Mouse (Mus musculus): ENCODE measurements around the gene Smim20. TPM values are rescaled to one million over a fixed set of nuclear protein-coding genes. Genes with fewer than 3 reads are reported as not detected.

Gene Smim20
- polyA plus RNA-seq, 1 experiment from 2014 or later = 30.9 TPM

DNA sequence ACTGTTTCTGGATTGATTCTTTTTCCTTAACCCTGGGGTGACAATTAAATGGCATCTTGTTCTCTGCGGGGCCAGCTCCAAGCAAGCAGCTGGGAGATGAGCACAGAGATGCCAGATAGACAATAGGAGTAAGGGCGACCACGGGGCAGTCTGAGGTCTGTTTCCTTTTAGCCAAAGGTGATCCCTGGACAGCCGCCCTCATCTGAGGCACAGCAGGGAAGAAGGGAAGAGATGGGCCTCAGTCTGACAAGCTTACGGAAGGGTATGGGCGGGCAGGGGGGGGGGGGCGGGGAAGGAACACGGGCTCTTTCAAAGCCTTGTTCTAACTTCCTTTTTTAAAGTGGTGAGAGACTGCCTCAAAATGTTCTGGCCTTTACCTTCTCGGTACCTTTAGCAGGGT, 22.6 kb downstream of the Smim20 start:
- no peak overlapping the region for H3K4me2 ChIP-seq (ENCODE audit: low read depth, low read length)
- H3K4me3 ChIP-seq (ENCODE audit: low read depth, low read length) = no peak overlapping the region
- WGBS (ENCODE audit: insufficient replicate concordance) = 17% methylated on average over 8 of the region's 9 CpGs
- no peaks in the 10 kb centered on the region for H3K9me3 ChIP-seq (replicated peaks; ENCODE audit: control insufficient read depth, low read length)
- H3K4me1 ChIP-seq (ENCODE audit: control insufficient read depth, low read depth, low read length) = no peaks in the 10 kb centered on the region
- no peak overlapping the region for H3K27ac ChIP-seq (ENCODE audit: low read length)
- no peaks in the 10 kb centered on the region for H3K36me3 ChIP-seq (ENCODE audit: control insufficient read depth, insufficient read depth)
- H3K27me3 ChIP-seq (ENCODE audit: control insufficient read depth, insufficient read depth, low read depth, low read length) = no peaks in the 10 kb centered on the region
- H3K9ac ChIP-seq (ENCODE audit: low read depth, low read length) = no peak overlapping the region
- ATAC-seq (ENCODE audit: low read depth) = no peak

DNA sequence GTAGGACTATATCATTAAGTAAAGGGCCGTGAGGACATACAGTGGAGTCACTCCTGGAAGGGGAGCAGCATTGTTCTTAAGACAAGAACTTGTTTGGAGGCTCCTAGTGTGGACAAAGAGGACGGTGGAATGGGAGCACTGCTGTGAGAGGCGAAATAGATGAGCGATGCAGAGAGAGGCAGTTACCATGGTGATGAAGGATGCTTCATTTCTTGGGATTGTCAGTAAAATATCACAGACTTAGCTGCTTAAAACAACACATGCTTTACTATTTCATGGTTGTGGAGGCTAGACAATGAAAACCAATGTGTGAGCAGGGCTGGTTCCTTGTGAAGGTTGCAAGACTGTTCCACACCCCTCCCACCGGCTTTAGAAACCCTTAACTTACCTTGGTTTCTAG, 27.7 kb downstream of the Smim20 start:
- Histone ChIP-seq H3K27ac (ENCODE audit: low read length) (no peak overlapping the region), H3K4me3 (ENCODE audit: low read depth, low read length) (no peak overlapping the region), H3K36me3 (ENCODE audit: control insufficient read depth, insufficient read depth) (no peaks in the 10 kb centered on the region), H3K4me1 (ENCODE audit: control insufficient read depth, low read depth, low read length) (no peaks in the 10 kb centered on the region), H3K4me2 (ENCODE audit: low read depth, low read length) (no peak overlapping the region), H3K27me3 (ENCODE audit: control insufficient read depth, insufficient read depth, low read depth, low read length) (no peaks in the 10 kb centered on the region), H3K9ac (ENCODE audit: low read depth, low read length) (no peak overlapping the region), H3K9me3 (replicated peaks; ENCODE audit: control insufficient read depth, low read length) (no peaks in the 10 kb centered on the region)
- WGBS (ENCODE audit: insufficient replicate concordance) = 65% methylated on average over 5 of the region's 5 CpGs
- no peak for ATAC-seq (ENCODE audit: low read depth)

DNA sequence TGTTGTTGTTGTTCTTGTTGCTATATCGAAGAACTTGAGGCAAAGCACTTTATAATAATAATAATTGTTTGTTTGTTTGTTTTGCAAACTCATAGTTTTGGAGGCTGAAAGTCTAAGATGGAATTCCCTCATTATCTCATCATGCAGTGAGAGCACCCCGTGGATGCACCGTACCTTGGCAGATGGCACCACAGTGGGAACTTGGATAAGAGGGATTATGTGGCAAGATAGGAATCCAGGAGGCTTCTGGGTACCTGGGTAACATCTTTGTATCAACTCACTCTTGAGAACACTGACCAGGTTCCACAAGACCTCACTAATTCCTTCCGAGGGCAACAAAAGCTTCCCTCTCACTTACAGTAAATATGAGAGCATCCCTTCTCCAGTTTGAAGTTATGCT, 30.1 kb downstream of the Smim20 start:
- Histone ChIP-seq H3K27ac (ENCODE audit: low read length) (no peak overlapping the region), H3K36me3 (ENCODE audit: control insufficient read depth, insufficient read depth) (no peaks in the 10 kb centered on the region), H3K4me3 (ENCODE audit: low read depth, low read length) (no peak overlapping the region), H3K4me1 (ENCODE audit: control insufficient read depth, low read depth, low read length) (no peaks in the 10 kb centered on the region), H3K9me3 (replicated peaks; ENCODE audit: control insufficient read depth, low read length) (no peaks in the 10 kb centered on the region), H3K9ac (ENCODE audit: low read depth, low read length) (no peak overlapping the region), H3K4me2 (ENCODE audit: low read depth, low read length) (no peak overlapping the region), H3K27me3 (ENCODE audit: control insufficient read depth, insufficient read depth, low read depth, low read length) (no peaks in the 10 kb centered on the region)
- no peak for ATAC-seq (ENCODE audit: low read depth)
- WGBS (ENCODE audit: insufficient replicate concordance) = 58% methylated on average over 4 of the region's 4 CpGs

GRCm38 (mm10) chr5:53301496-53301895, 34.6 kb downstream of the Smim20 start:
- no peaks in the 10 kb centered on the region for H3K36me3 ChIP-seq (ENCODE audit: control insufficient read depth, insufficient read depth)
- no peak overlapping the region for H3K4me3 ChIP-seq (ENCODE audit: low read depth, low read length)
- no peak overlapping the region for H3K9ac ChIP-seq (ENCODE audit: low read depth, low read length)
- ATAC-seq (ENCODE audit: low read depth) = no peak
- H3K4me1 ChIP-seq (ENCODE audit: control insufficient read depth, low read depth, low read length) = no peaks in the 10 kb centered on the region
- 66% methylated on average over 8 of the region's 8 CpGs for WGBS (ENCODE audit: insufficient replicate concordance)
- no peaks in the 10 kb centered on the region for H3K27me3 ChIP-seq (ENCODE audit: control insufficient read depth, insufficient read depth, low read depth, low read length)
- H3K9me3 ChIP-seq (replicated peaks; ENCODE audit: control insufficient read depth, low read length) = no peaks in the 10 kb centered on the region
- no peak overlapping the region for H3K27ac ChIP-seq (ENCODE audit: low read length)
- no peak overlapping the region for H3K4me2 ChIP-seq (ENCODE audit: low read depth, low read length)

- ATAC-seq (ENCODE audit: low read depth) = no peak
- Histone ChIP-seq H3K9ac (ENCODE audit: low read depth, low read length) (no peak overlapping the region), H3K4me3 (ENCODE audit: low read depth, low read length) (no peak overlapping the region), H3K36me3 (ENCODE audit: control insufficient read depth, insufficient read depth) (no peaks in the 10 kb centered on the region), H3K27ac (ENCODE audit: low read length) (no peak overlapping the region), H3K27me3 (ENCODE audit: control insufficient read depth, insufficient read depth, low read depth, low read length) (no peaks in the 10 kb centered on the region), H3K4me2 (ENCODE audit: low read depth, low read length) (no peak overlapping the region), H3K4me1 (ENCODE audit: control insufficient read depth, low read depth, low read length) (no peaks in the 10 kb centered on the region), H3K9me3 (replicated peaks; ENCODE audit: control insufficient read depth, low read length) (no peaks in the 10 kb centered on the region)
- WGBS (ENCODE audit: insufficient replicate concordance) = 71% methylated on average over 10 of the region's 10 CpGs
These were observed 36.2 kb downstream of the Smim20 start for GRCm38 (mm10) chr5:53302895-53303670.

GRCm38 (mm10) chr5:53303941-53304340, 37.1 kb downstream of the Smim20 start:
- H3K4me1 ChIP-seq (ENCODE audit: control insufficient read depth, low read depth, low read length) = no peaks in the 10 kb centered on the region
- 76% methylated on average over 6 of the region's 6 CpGs for WGBS (ENCODE audit: insufficient replicate concordance)
- no peak for ATAC-seq (ENCODE audit: low read depth)

GRCm38 (mm10) chr5:53304936-53305335, 38.1 kb downstream of the Smim20 start:
- no peak overlapping the region for H3K9ac ChIP-seq (ENCODE audit: low read depth, low read length)
- H3K4me1 ChIP-seq (ENCODE audit: control insufficient read depth, low read depth, low read length) = no peaks in the 10 kb centered on the region
- 27% methylated on average over 4 of the region's 4 CpGs for WGBS (ENCODE audit: insufficient replicate concordance)
- H3K9me3 ChIP-seq (replicated peaks; ENCODE audit: control insufficient read depth, low read length) = no peaks in the 10 kb centered on the region
- H3K27me3 ChIP-seq (ENCODE audit: control insufficient read depth, insufficient read depth, low read depth, low read length) = no peaks in the 10 kb centered on the region
- no peak for ATAC-seq (ENCODE audit: low read depth)
- H3K36me3 ChIP-seq (ENCODE audit: control insufficient read depth, insufficient read depth) = no peaks in the 10 kb centered on the region
- H3K4me2 ChIP-seq (ENCODE audit: low read depth, low read length) = no peak overlapping the region
- H3K4me3 ChIP-seq (ENCODE audit: low read depth, low read length) = no peak overlapping the region
- no peak overlapping the region for H3K27ac ChIP-seq (ENCODE audit: low read length)

More at GRCm38 (mm10) chr5:53303941-53304340, 37.1 kb downstream of the Smim20 start:
- H3K4me2 ChIP-seq (ENCODE audit: low read depth, low read length) = no peak overlapping the region
- no peak overlapping the region for H3K27ac ChIP-seq (ENCODE audit: low read length)
- no peaks in the 10 kb centered on the region for H3K9me3 ChIP-seq (replicated peaks; ENCODE audit: control insufficient read depth, low read length)
- H3K27me3 ChIP-seq (ENCODE audit: control insufficient read depth, insufficient read depth, low read depth, low read length) = no peaks in the 10 kb centered on the region
- H3K36me3 ChIP-seq (ENCODE audit: control insufficient read depth, insufficient read depth) = no peaks in the 10 kb centered on the region
- H3K4me3 ChIP-seq (ENCODE audit: low read depth, low read length) = no peak overlapping the region
- H3K9ac ChIP-seq (ENCODE audit: low read depth, low read length) = no peak overlapping the region

GRCm38 (mm10) chr5:53306864-53307263, 40.0 kb downstream of the Smim20 start:
- Histone ChIP-seq H3K27me3 (ENCODE audit: control insufficient read depth, insufficient read depth, low read depth, low read length) (no peaks in the 10 kb centered on the region), H3K27ac (ENCODE audit: low read length) (no peak overlapping the region), H3K4me1 (ENCODE audit: control insufficient read depth, low read depth, low read length) (no peaks in the 10 kb centered on the region), H3K9me3 (replicated peaks; ENCODE audit: control insufficient read depth, low read length) (no peaks in the 10 kb centered on the region), H3K4me2 (ENCODE audit: low read depth, low read length) (no peak overlapping the region), H3K4me3 (ENCODE audit: low read depth, low read length) (no peak overlapping the region), H3K9ac (ENCODE audit: low read depth, low read length) (no peak overlapping the region), H3K36me3 (ENCODE audit: control insufficient read depth, insufficient read depth) (no peaks in the 10 kb centered on the region)
- no peak for ATAC-seq (ENCODE audit: low read depth)
- 66% methylated on average over 3 of the region's 3 CpGs for WGBS (ENCODE audit: insufficient replicate concordance)

DNA sequence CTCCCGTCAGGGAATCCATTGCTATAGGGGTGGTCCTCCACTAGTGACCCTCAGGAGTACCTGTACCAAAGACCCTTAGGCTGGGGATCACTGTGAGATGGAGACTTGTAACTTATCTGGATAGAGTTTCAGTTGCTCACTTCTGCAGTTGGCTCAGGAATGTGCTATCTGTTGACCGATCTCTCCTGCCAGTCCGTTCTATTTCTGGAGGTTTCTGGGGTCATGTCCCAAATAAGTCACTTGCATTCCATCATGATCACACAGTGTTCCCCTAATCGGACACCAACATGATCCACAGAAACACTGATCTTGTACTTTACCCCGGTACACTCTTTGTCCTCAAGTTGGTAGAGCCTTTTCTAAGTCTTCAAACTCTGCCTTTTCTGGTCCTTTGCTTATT, 40.6 kb downstream of the Smim20 start:
- Histone ChIP-seq H3K9me3 (replicated peaks; ENCODE audit: control insufficient read depth, low read length) (no peaks in the 10 kb centered on the region), H3K27ac (ENCODE audit: low read length) (no peak overlapping the region), H3K36me3 (ENCODE audit: control insufficient read depth, insufficient read depth) (no peaks in the 10 kb centered on the region), H3K4me1 (ENCODE audit: control insufficient read depth, low read depth, low read length) (no peaks in the 10 kb centered on the region), H3K4me3 (ENCODE audit: low read depth, low read length) (no peak overlapping the region), H3K9ac (ENCODE audit: low read depth, low read length) (no peak overlapping the region), H3K27me3 (ENCODE audit: control insufficient read depth, insufficient read depth, low read depth, low read length) (no peaks in the 10 kb centered on the region), H3K4me2 (ENCODE audit: low read depth, low read length) (no peak overlapping the region)
- WGBS (ENCODE audit: insufficient replicate concordance) = 72% methylated on average over 5 of the region's 5 CpGs
- ATAC-seq (ENCODE audit: low read depth) = no peak

Data from liver, embryonic 16.5 days (tissue).